Mouse (Mus musculus) midbrain, embryonic 11.5 days (tissue): Measurements from ENCODE around the gene Srxn1. TPM values are rescaled to one million over a fixed set of nuclear protein-coding genes. Genes with fewer than 3 reads are reported as not detected.
"Not testable (repeated sequence)": the region's sequence is repeated elsewhere in the genome, so short reads cannot be mapped to it uniquely, and the experiment has no call there.

ENCODE experiments used
- ATAC-seq: fragments of 200-750 bp; cut with Nextera tagmentation; 2 replicates; pipeline ENCODE4 v1.8.0; 2017; ENCODE audit warnings: moderate TSS enrichment, moderate library complexity; ENCODE audit not compliant: low FRiP score
- DNase-seq: peaks from one replicate; pipeline ENCODE4 v3.0.0; 2015; ENCODE audit warnings: low spot score; ENCODE audit errors: missing footprints
- H3K27ac ChIP-seq: fragments of 300-500 bp; sonication (generic); 2 replicates; pipeline ENCODE4 v1.5.1; 2014; ENCODE audit warnings: low read depth, low read length
- H3K27me3 ChIP-seq: fragments of 300-500 bp; sonication (generic); 2 replicates; pipeline ENCODE4 v1.6.1; 2014; ENCODE audit warnings: mild to moderate bottlenecking, low read length, moderate library complexity, mixed read lengths; ENCODE audit not compliant: control insufficient read depth, insufficient read depth
- H3K36me3 ChIP-seq: fragments of 300-500 bp; sonication (generic); 2 replicates; pipeline ENCODE4 v1.6.1; 2014; ENCODE audit warnings: mild to moderate bottlenecking, low read length, moderate library complexity, mixed read lengths; ENCODE audit not compliant: control insufficient read depth, insufficient read depth
- H3K4me1 ChIP-seq: fragments of 300-500 bp; sonication (generic); 2 replicates; pipeline ENCODE4 v1.6.1; 2014; ENCODE audit warnings: low read length; ENCODE audit not compliant: control insufficient read depth, insufficient read depth
- H3K4me2 ChIP-seq: fragments of 300-500 bp; sonication (generic); 2 replicates; pipeline ENCODE4 v1.6.1; 2014; ENCODE audit warnings: mild to moderate bottlenecking, moderate library complexity
- H3K4me3 ChIP-seq: fragments of 300-500 bp; sonication (generic); 2 replicates; pipeline ENCODE4 v1.5.1; 2014; ENCODE audit warnings: low read depth, low read length
- H3K9ac ChIP-seq: fragments of 300-500 bp; sonication (generic); 2 replicates; pipeline ENCODE4 v1.6.1; 2014; ENCODE audit warnings: low read length
- H3K9me3 ChIP-seq: fragments of 300-500 bp; sonication (generic); 2 replicates; pipeline ENCODE4 v1.6.1; 2016; ENCODE audit warnings: low read length; ENCODE audit not compliant: control insufficient read depth
- WGBS: fragments of 180-500 bp; shearing (Covaris S2); extraction: QIAGEN DNeasy Blood & Tissue Kit; methylation state at CpG from one replicate; pipeline ENCODE4 v1.1.7; 2014; 5-methylcytosine and 5-hydroxymethylcytosine counted together
- polyA plus RNA-seq: library from polyadenylated mRNA; unstranded; fragments of >200 nt; fragmentation: Nextera tagmentation; extraction: Ambion mirVana; gene quantifications from 2 replicates; pipeline ENCODE4 v1.2.1, GENCODE M21; 2014

The Srxn1 gene
- 14.2 and 14.6 TPM in 2 replicates for polyA plus RNA-seq

DNA sequence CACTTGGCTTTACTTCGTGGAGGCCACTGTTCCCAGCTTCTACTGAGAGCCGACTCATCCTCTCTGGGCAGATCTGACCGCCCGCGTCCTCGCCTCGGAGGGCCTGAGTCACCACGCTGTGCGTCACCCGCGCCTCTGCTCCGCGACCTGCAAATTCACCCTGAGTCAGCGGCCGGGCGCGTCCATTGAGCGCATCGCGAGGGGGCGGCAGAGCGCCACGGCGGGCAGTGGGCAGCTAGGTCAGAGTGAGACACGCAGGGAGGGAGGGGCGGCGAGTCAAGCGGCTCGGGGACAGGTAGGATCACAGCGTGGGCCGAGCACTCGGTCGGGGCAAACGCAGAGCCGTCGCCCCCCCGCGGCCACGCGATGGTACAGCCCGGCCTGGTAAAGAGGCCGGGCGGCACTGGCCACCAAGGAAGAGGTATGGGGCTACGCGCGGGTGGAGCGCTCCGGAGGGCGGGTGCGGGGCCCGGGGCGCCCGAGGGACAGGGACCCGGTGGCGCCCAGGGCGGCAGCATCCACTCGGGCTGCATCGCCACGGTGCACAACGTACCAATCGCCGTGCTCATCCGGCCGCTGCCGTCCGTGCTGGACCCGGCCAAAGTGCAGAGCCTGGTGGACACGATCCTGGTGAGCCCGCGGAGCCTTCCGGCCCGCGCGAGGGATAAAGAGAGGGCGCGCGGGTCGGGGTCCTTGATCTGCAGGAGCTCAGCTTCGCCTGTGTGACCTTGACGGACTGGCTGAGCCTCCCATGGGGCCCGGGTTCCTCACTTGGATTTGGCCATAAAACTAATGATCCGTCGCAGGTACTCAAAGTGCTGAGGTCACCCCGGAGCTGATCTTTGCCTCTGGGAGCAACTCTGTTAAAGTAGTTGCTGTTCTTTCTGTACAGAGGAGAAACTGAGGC, at the start of gene Srxn1:
Gene Srxn1, plus strand, starts transcription at position 199 of the 907 bp plus-strand sequence.
- H3K4me3 ChIP-seq: peak within 1 kb of the TSS; percentile 59
- H3K27ac ChIP-seq: peak within 1 kb of the TSS; percentile 44; the same call in 1 of the 2 replicates
- no peaks in the 10 kb centered on the region for H3K27me3 ChIP-seq
- no peaks in the 10 kb centered on the region for H3K9me3 ChIP-seq
- peak within 1 kb of the TSS; percentile 84 for H3K9ac ChIP-seq
- ATAC-seq (peak; percentile 91), DNase-seq (peak; percentile 98)
- H3K4me1 ChIP-seq: peaks cover 6% of the 10 kb centered on the region; the same call in 1 of the 2 replicates
- peak within 1 kb of the TSS; percentile 80 for H3K4me2 ChIP-seq
- WGBS: 2% methylated on average over 79 of the region's 84 CpGs
- no peaks in the 10 kb centered on the region; the same call in 1 of the 2 replicates for H3K36me3 ChIP-seq

DNA sequence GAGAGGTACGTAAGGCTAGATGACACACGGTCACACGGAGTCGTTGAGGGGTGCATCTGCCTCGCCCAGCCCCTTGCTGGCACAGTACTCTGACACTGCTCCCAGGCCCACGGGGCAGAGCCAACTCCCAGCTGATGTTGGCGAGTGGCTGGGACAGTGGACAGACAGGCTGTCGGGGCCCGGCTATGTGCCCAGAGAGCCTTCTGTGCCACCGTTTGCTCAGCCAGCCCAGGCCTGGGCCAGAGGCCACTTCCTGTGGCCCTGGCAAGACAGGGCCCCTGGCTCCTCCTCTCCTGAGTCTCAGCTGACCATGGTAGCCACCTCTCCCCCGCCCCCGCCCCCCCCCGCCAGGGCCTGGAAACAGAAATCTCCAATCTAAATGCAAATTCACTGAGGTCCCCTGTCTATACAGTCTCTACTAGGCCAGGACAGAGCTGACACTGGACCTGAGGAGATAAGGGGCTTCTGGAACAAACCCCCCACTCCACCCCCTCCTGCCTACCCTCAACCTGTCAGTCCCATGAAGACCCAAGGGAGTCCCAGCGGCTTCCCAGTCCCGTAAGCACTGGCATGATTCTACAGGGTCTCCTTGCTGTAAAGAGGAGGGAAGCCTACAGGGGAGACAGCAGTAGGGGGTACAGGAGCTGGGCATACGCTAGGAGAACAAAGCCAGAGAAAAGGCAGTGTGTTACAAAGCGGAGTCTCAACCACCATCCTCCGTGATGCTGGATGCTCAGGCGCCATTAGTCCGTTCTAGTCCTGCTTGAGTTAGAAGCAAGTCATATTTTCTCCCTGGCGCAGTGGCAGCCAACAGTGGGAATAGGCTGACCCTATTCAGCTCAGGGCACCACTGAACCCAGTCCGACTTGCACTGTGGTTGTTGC, 48.7 kb upstream of the Srxn1 start:
- H3K9me3 ChIP-seq: no peaks in the 10 kb centered on the region
- no peak for DNase-seq
- 70% methylated on average over 19 of the region's 22 CpGs for WGBS
- H3K36me3 ChIP-seq: no peaks in the 10 kb centered on the region
- H3K4me2 ChIP-seq: no peak overlapping the region
- H3K4me1 ChIP-seq: peaks cover 7% of the 10 kb centered on the region
- peak overlapping the region; percentile 22; the same call in 1 of the 2 replicates for H3K27ac ChIP-seq
- H3K4me3 ChIP-seq: no peak overlapping the region
- no peaks in the 10 kb centered on the region for H3K27me3 ChIP-seq
- peak overlapping the region; percentile 26 for H3K9ac ChIP-seq
- ATAC-seq: peak; percentile 76

GRCm38 (mm10) chr2:152057252-152057563, 48.1 kb upstream of the Srxn1 start:
- Histone ChIP-seq H3K4me2 (no peak overlapping the region), H3K9me3 (no peaks in the 10 kb centered on the region), H3K4me1 (peaks cover 3% of the 10 kb centered on the region; the same call in 1 of the 2 replicates), H3K4me3 (no peak overlapping the region), H3K27ac (peak overlapping the region; percentile 22; the same call in 1 of the 2 replicates), H3K36me3 (no peaks in the 10 kb centered on the region), H3K27me3 (no peaks in the 10 kb centered on the region), H3K9ac (peak overlapping the region; percentile 26; the same call in 1 of the 2 replicates)
- 72% methylated on average over 9 of the region's 9 CpGs for WGBS
- ATAC-seq (no peak), DNase-seq (no peak)

DNA sequence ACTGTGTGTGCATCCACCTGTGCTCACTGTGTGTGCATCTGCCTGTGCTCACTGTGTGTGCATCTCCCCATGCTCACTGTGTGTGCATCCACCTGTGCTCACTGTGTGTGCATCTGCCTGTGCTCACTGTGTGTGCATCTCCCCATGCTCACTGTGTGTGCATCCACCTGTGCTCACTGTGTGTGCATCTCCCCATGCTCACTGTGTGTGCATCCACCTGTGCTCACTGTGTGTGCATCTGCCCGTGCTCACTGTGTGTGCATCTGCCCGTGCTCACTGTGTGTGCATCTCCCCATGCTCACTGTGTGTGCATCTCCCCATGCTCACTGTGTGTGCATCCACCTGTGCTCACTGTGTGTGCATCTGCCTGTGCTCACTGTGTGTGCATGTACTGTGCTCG, 42.5 kb upstream of the Srxn1 start:
- not testable (repeated sequence) for DNase-seq, H3K4me2 ChIP-seq, H3K27ac ChIP-seq, H3K9me3 ChIP-seq, H3K9ac ChIP-seq, ATAC-seq, H3K27me3 ChIP-seq, H3K4me3 ChIP-seq, H3K4me1 ChIP-seq, H3K36me3 ChIP-seq
- 87% methylated on average over 3 of the region's 3 CpGs for WGBS

- ATAC-seq (peak; percentile 94), DNase-seq (peak; percentile 92)
- H3K4me1 ChIP-seq: peaks cover 12% of the 10 kb centered on the region
- 35% methylated on average over 11 of the region's 11 CpGs for WGBS
- no peak overlapping the region for H3K4me2 ChIP-seq
- H3K9ac ChIP-seq: 0 out of 2 replicates have a peak overlapping the region, but pooled peaks have one; percentile 37
- H3K36me3 ChIP-seq: no peaks in the 10 kb centered on the region
- H3K27me3 ChIP-seq: no peaks in the 10 kb centered on the region
- H3K27ac ChIP-seq: peak overlapping the region; percentile 80
- H3K9me3 ChIP-seq: no peaks in the 10 kb centered on the region
- H3K4me3 ChIP-seq: no peak overlapping the region
Observed at GRCm38 (mm10) chr2:152068660-152069433, 36.5 kb upstream of the Srxn1 start.

DNA sequence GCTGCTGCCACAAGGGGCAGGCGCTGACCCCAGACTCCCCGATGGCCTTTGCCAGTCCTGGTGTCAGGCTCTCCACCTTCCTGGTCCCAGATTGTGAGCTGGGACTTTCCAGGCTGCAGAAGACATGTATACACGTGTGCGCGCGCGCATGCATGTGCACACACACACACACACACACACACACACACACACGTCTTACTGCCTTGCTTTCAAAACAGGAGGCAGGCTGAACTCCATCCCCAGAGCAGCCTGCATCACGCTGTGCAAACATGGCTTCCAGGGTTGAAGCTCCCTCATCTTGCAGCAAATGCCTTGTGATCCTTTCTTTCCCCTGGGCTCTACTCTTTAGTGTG, 35.9 kb upstream of the Srxn1 start:
- H3K4me3 ChIP-seq: no peak overlapping the region

DNA sequence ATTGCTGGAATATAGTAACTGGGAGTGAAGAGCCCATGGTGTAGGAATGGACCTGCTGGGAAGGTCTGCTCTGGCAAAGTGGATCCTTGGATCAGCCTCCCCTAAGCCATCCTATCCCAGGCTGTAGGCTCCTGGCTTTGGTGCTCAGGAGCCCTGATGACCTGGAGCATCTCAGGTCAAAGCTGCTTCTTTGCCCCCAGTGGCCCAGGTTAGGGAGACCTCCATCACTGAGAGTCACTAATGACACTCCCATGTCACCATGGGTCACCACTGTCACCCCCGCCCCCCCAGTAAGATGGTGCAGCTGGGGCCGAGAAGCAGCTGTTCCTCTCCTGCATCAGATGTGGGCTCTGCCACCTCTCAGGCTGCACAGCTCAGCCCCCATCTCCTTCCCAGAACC, 35.4 kb upstream of the Srxn1 start:
- Histone ChIP-seq H3K4me2 (no peak overlapping the region), H3K9ac (peak overlapping the region; percentile 37; the same call in 1 of the 2 replicates), H3K36me3 (no peaks in the 10 kb centered on the region), H3K4me1 (peaks cover 12% of the 10 kb centered on the region), H3K27ac (peak overlapping the region; percentile 80), H3K4me3 (no peak overlapping the region), H3K27me3 (no peaks in the 10 kb centered on the region), H3K9me3 (no peaks in the 10 kb centered on the region)
- ATAC-seq: peak; percentile 4; the same call in 1 of the 2 replicates
- peak; percentile 75 for DNase-seq
- WGBS: 78% methylated on average over 2 of the region's 2 CpGs

More for the DNA sequence above, 35.9 kb upstream of the Srxn1 start:
- Histone ChIP-seq H3K4me1 (peaks cover 12% of the 10 kb centered on the region), H3K4me2 (no peak overlapping the region), H3K9ac (peak overlapping the region; percentile 37; the same call in 1 of the 2 replicates), H3K27me3 (no peaks in the 10 kb centered on the region), H3K36me3 (no peaks in the 10 kb centered on the region), H3K27ac (peak overlapping the region; percentile 80), H3K9me3 (no peaks in the 10 kb centered on the region)
- 55% methylated on average over 9 of the region's 9 CpGs for WGBS
- DNase-seq (no peak), ATAC-seq (no peak; the same call in 1 of the 2 replicates)

DNA sequence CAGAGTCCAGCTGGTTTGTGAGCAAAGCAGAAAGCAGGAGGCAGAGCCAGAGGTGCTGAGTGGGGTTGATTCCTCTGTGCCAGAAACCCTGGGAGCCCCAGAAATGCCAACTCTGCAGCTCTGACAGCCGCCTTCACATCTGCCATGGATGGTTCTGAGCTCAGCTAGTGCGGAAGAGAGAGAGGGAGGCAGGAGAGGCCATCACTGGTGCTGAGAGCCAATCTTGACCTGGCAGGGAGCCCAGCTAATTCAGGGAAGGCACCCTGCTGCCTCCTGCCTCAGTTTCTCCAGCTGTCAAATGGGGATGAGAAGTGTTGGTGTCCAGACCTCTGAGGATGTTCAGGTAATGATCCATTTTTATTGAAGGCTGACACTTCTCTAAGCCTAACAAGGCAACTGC, 30.8 kb upstream of the Srxn1 start:
- WGBS: 84% methylated on average over 2 of the region's 2 CpGs

More for the DNA sequence above, 30.8 kb upstream of the Srxn1 start:
- peak; percentile 28 for DNase-seq
- no peaks in the 10 kb centered on the region for H3K36me3 ChIP-seq
- H3K4me3 ChIP-seq: no peak overlapping the region
- H3K27ac ChIP-seq: no peak overlapping the region
- H3K27me3 ChIP-seq: no peaks in the 10 kb centered on the region
- H3K9me3 ChIP-seq: no peaks in the 10 kb centered on the region
- no peak overlapping the region for H3K4me2 ChIP-seq
- H3K9ac ChIP-seq: no peak overlapping the region
- ATAC-seq: no peak
- H3K4me1 ChIP-seq: peaks cover 7% of the 10 kb centered on the region
